Mouse (Mus musculus) ES-Bruce4 (cell line): ENCODE results near the gene Trim45. TPM values are rescaled to one million over a fixed set of nuclear protein-coding genes. Genes with fewer than 3 reads are reported as not detected.

Experiments used
- H3K27ac ChIP-seq: 2 replicates; pipeline ENCODE4 v1.5.1; 2012; ENCODE audit warnings: low read length, inconsistent platforms; ENCODE audit not compliant: insufficient read depth
- H3K27me3 ChIP-seq: 2 replicates; pipeline ENCODE4 v1.6.1; 2012; ENCODE audit warnings: mild to moderate bottlenecking, low read length, inconsistent platforms; ENCODE audit not compliant: control insufficient read depth, poor library complexity, insufficient read depth, severe bottlenecking
- H3K36me3 ChIP-seq: 2 replicates; pipeline ENCODE4 v1.6.1; 2012; ENCODE audit warnings: inconsistent platforms, mild to moderate bottlenecking, low read length, moderate library complexity; ENCODE audit not compliant: control insufficient read depth, poor library complexity, insufficient read depth, severe bottlenecking
- H3K4me1 ChIP-seq: one replicate; pipeline ENCODE4 v1.8.1; 2011; ENCODE audit warnings: low read length; ENCODE audit not compliant: control insufficient read depth, insufficient read depth
- H3K4me3 ChIP-seq: 2 replicates; pipeline ENCODE4 v1.5.1; 2011; ENCODE audit warnings: low read depth, mild to moderate bottlenecking, low read length
- H3K9ac ChIP-seq: 2 replicates; pipeline ENCODE4 v1.6.1; 2012; ENCODE audit warnings: low read depth, mild to moderate bottlenecking, inconsistent platforms; ENCODE audit not compliant: poor library complexity, severe bottlenecking
- H3K9me3 ChIP-seq: replicated peaks from 2 replicates; pipeline ENCODE4 v1.6.1; 2012; ENCODE audit warnings: mild to moderate bottlenecking, low read length, inconsistent platforms; ENCODE audit not compliant: control insufficient read depth, poor library complexity, insufficient read depth, severe bottlenecking
- CTCF ChIP-seq: IDR thresholded peaks from one replicate; pipeline ENCODE4 v1.8.1; 2011; ENCODE audit warnings: low read depth, low read length
- EP300 ChIP-seq: IDR thresholded peaks from 2 replicates; pipeline ENCODE4 v1.6.1; 2011; ENCODE audit warnings: low read depth, low read length; ENCODE audit not compliant: insufficient read depth
- POLR2A ChIP-seq: IDR thresholded peaks from one replicate; pipeline ENCODE4 v1.8.1; 2011; ENCODE audit warnings: low read length; ENCODE audit not compliant: insufficient read depth
- polyA plus RNA-seq: library from polyadenylated mRNA; stranded (reverse); fragments of >200 nt; gene quantifications from 2 replicates; pipeline ENCODE4 v1.2.4, GENCODE M21; 2011; ENCODE audit warnings: low read depth; ENCODE audit not compliant: missing spikeins, insufficient read depth, insufficient read length

The Trim45 gene
- 4.6 and 5.9 TPM in 2 replicates for polyA plus RNA-seq

DNA sequence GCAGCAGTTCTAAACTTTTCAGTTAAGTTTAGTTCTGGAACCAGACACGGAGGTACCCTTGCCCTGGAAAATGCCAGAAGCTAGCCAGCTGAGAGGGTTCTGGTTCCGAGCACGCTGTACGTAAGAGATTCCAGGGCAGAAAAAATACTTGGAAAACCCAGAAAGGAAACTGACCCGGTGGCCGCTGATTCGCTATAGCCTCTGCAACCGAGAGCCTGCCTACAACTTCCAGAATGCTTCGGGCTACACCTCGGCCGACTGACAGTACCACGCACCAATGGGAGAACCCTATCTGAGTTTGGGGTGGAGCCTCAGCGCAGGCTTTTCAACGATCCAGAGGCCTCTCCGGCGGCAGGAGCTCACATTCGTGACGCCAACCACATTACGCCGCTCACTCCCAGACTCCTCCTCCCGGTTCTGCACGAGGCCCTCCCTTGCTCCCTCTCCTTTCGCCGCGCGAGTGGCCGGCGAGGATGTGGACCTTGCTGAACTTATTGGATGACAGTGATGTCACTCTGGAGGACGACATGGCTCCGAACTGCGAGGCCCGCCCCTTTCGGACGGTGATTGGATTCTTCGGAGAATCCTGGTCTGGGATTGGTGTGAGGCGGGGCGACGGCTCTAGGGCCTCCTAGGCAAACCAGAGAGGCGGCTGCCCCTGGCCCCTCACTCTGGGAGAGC lies at the start of gene Trim45:
Trim45 (plus strand) TSS at position 378 of the 681 bp plus-strand sequence.
- no peaks in the 10 kb centered on the region for H3K36me3 ChIP-seq

GRCm38 (mm10) chr3:100877057-100877456 lies 44.9 kb upstream of the Trim45 start:
- no peaks in the 10 kb centered on the region for H3K27me3 ChIP-seq
- TF ChIP-seq CTCF: no peak
- TF ChIP-seq EP300: no peak
- no peak for TF ChIP-seq POLR2A
- no peak overlapping the region for H3K9ac ChIP-seq
- no peak overlapping the region for H3K27ac ChIP-seq
- H3K9me3 ChIP-seq: no peaks in the 10 kb centered on the region
- no peaks in the 10 kb centered on the region for H3K4me1 ChIP-seq
- no peak overlapping the region for H3K4me3 ChIP-seq
- no peaks in the 10 kb centered on the region for H3K36me3 ChIP-seq

More for the DNA sequence above, at the start of gene Trim45:
- Histone ChIP-seq H3K4me3 (peak within 1 kb of the TSS; percentile 86), H3K4me1 (no peaks in the 10 kb centered on the region), H3K9me3 (no peaks in the 10 kb centered on the region), H3K27me3 (no peaks in the 10 kb centered on the region), H3K27ac (no peak within 1 kb of the TSS), H3K9ac (peak within 1 kb of the TSS; percentile 76)
- TF ChIP-seq POLR2A: no peak
- TF ChIP-seq EP300: no peak
- TF ChIP-seq CTCF: no peak

GRCm38 (mm10) chr3:100881403-100881802 lies 40.6 kb upstream of the Trim45 start:
- Histone ChIP-seq H3K27ac (no peak overlapping the region), H3K27me3 (no peaks in the 10 kb centered on the region), H3K4me3 (no peak overlapping the region), H3K36me3 (no peaks in the 10 kb centered on the region), H3K9ac (no peak overlapping the region), H3K9me3 (no peaks in the 10 kb centered on the region), H3K4me1 (no peaks in the 10 kb centered on the region)
- no peak for TF ChIP-seq POLR2A

DNA sequence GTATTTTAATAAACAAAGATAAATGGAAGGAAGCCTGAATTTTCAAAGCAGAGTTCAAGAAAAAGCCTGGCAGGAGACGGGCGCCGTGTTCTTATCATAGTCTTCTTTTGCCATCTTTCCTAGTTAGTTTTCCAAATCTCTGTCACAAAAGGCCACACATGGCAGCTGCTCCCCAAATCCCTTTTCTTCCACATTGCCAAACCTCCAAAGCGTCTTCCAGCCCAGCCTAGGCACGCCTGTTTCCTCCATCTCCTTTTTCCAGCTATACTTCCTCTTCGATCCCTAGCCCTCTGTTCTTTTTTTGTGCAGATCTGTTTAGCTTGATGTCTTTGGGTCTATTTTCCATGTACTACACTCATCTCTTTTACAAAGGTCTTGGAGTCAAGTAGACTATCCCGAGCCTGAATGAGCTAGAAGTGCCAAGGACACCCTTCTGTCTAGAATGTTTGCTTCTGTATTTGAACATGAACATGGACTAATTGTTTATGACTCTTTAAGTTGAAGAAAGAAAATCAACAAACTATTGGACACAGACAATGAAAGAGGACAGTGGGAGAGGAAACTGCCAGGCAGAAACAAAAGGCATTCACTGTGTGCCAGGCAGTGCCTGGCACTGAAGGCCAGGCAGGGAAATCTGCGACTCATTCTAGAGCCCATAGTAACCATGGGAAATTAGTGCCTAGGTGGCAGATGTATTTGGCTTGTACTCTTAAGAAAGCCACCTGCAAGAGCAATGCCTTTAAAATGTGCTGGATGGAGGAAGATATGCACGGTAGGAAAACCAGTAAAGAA lies 40.0 kb upstream of the Trim45 start:
- H3K4me1 ChIP-seq: no peaks in the 10 kb centered on the region

GRCm38 (mm10) chr3:100889234-100889633 lies 32.8 kb upstream of the Trim45 start:
- H3K9ac ChIP-seq: no peak overlapping the region
- H3K9me3 ChIP-seq: no peaks in the 10 kb centered on the region
- no peaks in the 10 kb centered on the region for H3K4me1 ChIP-seq
- no peaks in the 10 kb centered on the region for H3K36me3 ChIP-seq
- H3K4me3 ChIP-seq: no peak overlapping the region
- H3K27ac ChIP-seq: no peak overlapping the region
- TF ChIP-seq EP300 (no peak), POLR2A (no peak), CTCF (no peak)
- H3K27me3 ChIP-seq: no peaks in the 10 kb centered on the region

More for the DNA sequence above, 40.0 kb upstream of the Trim45 start:
- no peak overlapping the region for H3K27ac ChIP-seq
- no peak overlapping the region for H3K4me3 ChIP-seq
- H3K36me3 ChIP-seq: no peaks in the 10 kb centered on the region
- H3K27me3 ChIP-seq: no peaks in the 10 kb centered on the region
- TF ChIP-seq EP300 (no peak), POLR2A (no peak), CTCF (no peak)
- H3K9ac ChIP-seq: no peak overlapping the region
- no peaks in the 10 kb centered on the region for H3K9me3 ChIP-seq

GRCm38 (mm10) chr3:100890406-100890805 lies 31.6 kb upstream of the Trim45 start:
- Histone ChIP-seq H3K9ac (no peak overlapping the region), H3K27me3 (no peaks in the 10 kb centered on the region), H3K4me3 (no peak overlapping the region), H3K4me1 (no peaks in the 10 kb centered on the region), H3K27ac (no peak overlapping the region), H3K36me3 (no peaks in the 10 kb centered on the region), H3K9me3 (no peaks in the 10 kb centered on the region)
- TF ChIP-seq EP300: no peak
